Mouse (Mus musculus): ENCODE measurements around the gene Man1b1.

DNA sequence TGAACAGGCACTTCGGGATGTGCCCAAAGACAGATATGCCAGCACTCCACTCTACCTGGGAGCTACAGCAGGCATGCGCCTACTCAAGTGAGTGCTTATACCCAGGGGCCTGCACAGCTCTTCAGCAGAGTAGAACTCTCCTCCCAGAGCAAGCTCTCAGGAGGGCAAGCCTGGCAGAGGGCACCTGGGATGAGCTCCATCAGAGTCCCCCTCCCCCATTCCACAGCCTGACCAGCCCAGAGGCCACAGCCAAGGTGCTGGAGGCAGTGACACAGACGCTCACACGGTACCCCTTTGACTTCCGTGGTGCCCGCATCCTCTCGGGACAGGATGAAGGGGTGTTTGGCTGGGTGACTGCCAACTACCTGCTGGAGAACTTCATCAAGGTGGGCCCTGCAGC, 65.9 kb downstream of the Man1b1 start:
- TF ChIP-seq POLR2A (IDR thresholded peaks at IDR 0.05; ENCODE audit: low read depth, low read length), result no peak
- no peak for TF ChIP-seq CTCF (IDR thresholded peaks at IDR 0.05; ENCODE audit: extremely low read depth, insufficient read length, insufficient replicate concordance, low read depth, low read length)
